Mouse (Mus musculus): ENCODE measurements around the gene Kmt2d. TPM values are rescaled to one million over a fixed set of nuclear protein-coding genes. Genes with fewer than 3 reads are reported as not detected.
"Not testable (repeated sequence)": the region's sequence is repeated elsewhere in the genome, so short reads cannot be mapped to it uniquely, and the experiment has no call there.

The Kmt2d gene
- polyA plus RNA-seq, 1 experiment from 2014 or later = 3.7 TPM

DNA sequence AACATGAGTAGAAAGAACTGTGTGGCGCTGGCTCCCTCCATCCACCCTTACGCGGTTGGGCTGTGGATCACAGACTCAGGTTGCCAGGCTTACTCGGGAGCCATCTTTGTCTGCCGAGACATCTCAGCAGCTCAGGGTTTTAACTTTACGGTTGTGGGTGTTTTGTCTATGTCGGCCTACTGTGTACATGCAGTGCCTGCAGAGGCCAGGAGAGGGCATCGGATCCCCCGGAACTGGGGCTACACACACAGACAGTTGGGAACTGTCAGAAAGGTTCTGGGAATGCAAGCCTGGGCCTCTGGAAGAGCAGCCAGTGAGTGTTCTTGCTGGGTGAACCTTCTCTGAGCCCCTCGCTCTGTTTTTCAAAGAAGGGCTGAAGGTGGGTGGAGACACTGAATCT, 49.6 kb downstream of the Kmt2d start:
- 63% methylated on average over 10 of the region's 10 CpGs for WGBS (ENCODE audit: insufficient replicate concordance)
- H3K27me3 ChIP-seq = no peaks in the 10 kb centered on the region
- no peak overlapping the region for H3K9ac ChIP-seq
- H3K4me3 ChIP-seq (replicated peaks) = no peak overlapping the region
- H3K4me1 ChIP-seq (replicated peaks) = peaks cover 30% of the 10 kb centered on the region
- H3K36me3 ChIP-seq (replicated peaks) = peaks cover 94% of the 10 kb centered on the region
- ATAC-seq (ENCODE audit: insufficient read depth) = no peak
- H3K4me2 ChIP-seq = no peak overlapping the region
- H3K27ac ChIP-seq (replicated peaks) = no peak overlapping the region
- H3K9me3 ChIP-seq (replicated peaks) = no peaks in the 10 kb centered on the region

DNA sequence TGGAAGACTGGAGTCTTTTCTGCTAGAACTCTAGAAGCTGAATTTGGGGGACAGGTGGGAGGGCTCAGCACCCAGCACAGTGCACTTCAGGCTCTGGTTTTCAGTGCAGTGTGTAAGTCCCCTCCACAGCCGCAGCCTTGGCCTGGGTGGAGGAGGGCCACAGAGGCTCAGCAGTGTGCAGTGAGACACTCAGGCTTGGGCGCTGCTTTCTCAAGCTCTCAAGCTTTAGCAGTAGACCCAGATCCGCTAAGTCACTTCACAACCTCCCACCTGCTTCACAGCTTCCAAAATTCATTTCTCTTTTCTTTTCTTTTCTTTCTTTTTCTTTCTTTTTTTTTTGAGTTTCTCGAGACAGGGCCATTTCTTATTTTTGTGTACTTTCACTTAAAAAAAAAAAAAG, 50.1 kb downstream of the Kmt2d start:
- Histone ChIP-seq H3K9ac (no peak overlapping the region), H3K4me1 (replicated peaks) (peaks cover 25% of the 10 kb centered on the region), H3K27ac (replicated peaks) (no peak overlapping the region), H3K36me3 (replicated peaks) (peaks cover 98% of the 10 kb centered on the region), H3K9me3 (replicated peaks) (no peaks in the 10 kb centered on the region), H3K4me3 (replicated peaks) (no peak overlapping the region), H3K27me3 (no peaks in the 10 kb centered on the region), H3K4me2 (no peak overlapping the region)
- no peak for ATAC-seq (ENCODE audit: insufficient read depth)
- 86% methylated on average over 4 of the region's 4 CpGs for WGBS (ENCODE audit: insufficient replicate concordance)

GRCm38 (mm10) chr15:98818171-98818570, 52.8 kb downstream of the Kmt2d start:
- no peak overlapping the region for H3K27ac ChIP-seq (replicated peaks)
- no peaks in the 10 kb centered on the region for H3K27me3 ChIP-seq
- no peak overlapping the region for H3K4me2 ChIP-seq
- no peak overlapping the region for H3K4me3 ChIP-seq (replicated peaks)
- WGBS (ENCODE audit: insufficient replicate concordance) = 89% methylated on average over 7 of the region's 7 CpGs
- 0 out of 2 replicates have a peak, but pooled peaks cover 3% of the 10 kb centered on the region for H3K4me1 ChIP-seq (replicated peaks)
- H3K9me3 ChIP-seq (replicated peaks) = no peaks in the 10 kb centered on the region
- H3K36me3 ChIP-seq (replicated peaks) = peaks cover 98% of the 10 kb centered on the region
- no peak for ATAC-seq (ENCODE audit: insufficient read depth)
- H3K9ac ChIP-seq = no peak overlapping the region

DNA sequence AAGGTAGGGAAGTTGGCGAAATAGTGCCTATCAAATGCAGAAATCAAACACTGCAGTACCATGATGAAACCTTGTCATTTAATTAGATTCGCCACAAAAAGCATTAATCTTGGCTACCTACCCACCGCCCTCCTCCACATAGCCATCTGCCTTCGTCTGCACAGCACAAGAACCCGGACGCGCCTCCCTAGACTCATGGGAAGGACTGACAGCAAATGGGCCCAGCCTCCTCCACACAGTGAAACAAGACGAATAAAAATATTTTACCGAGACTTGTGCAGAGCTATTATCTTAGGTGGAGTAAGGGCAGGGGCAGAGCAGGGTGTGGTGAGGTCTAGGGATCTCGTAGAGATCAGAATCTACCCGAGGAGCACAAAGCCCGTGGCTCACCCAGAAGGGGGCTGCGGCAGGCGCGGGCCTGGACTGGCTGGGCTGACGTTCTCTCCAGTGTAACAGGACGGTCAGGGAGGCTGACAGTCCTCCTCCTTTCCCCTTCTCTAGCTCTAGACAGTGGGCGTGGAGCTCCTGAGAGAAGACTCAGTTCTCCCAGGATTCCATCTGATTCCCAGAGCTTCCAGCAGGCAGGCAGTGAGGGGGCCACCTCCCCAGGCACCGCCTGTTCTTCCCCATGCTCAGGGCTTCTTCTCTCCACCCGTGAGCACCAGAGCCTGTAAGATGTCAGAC, 58.1 kb downstream of the Kmt2d start:
- peaks cover 74% of the 10 kb centered on the region for H3K36me3 ChIP-seq (replicated peaks)

DNA sequence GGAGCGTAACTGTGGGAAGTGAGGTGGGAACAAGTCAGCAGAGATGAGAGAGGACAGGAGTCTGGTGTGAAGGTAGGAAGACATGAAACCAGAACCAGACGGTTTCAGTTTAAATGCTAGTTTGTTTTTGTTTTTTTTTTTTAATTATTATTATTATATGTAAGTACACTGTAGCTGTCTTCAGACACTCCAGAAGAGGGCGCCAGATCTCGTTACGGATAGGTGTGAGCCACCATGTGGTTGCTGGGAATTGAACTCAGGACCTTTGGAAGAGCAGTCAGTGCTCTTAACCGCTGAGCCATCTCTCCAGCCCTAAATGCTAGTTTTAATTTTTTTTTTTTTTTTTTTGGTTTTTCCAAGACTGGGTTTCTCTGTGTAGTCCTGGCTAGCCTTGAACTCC, 60.8 kb downstream of the Kmt2d start:
- not testable (repeated sequence) for H3K9me3 ChIP-seq (replicated peaks); H3K4me2 ChIP-seq; ATAC-seq (ENCODE audit: insufficient read depth); H3K27ac ChIP-seq (replicated peaks); H3K9ac ChIP-seq; H3K4me3 ChIP-seq (replicated peaks)
- Histone ChIP-seq H3K27me3 (peaks cover 56% of the 10 kb centered on the region), H3K4me1 (replicated peaks) (peaks cover 31% of the 10 kb centered on the region), H3K36me3 (replicated peaks) (peaks cover 48% of the 10 kb centered on the region)
- WGBS (ENCODE audit: insufficient replicate concordance) = 62% methylated on average over 6 of the region's 6 CpGs

More for the DNA sequence above, 58.1 kb downstream of the Kmt2d start:
- no peak for ATAC-seq (ENCODE audit: insufficient read depth)
- Histone ChIP-seq H3K27ac (replicated peaks) (no peak overlapping the region), H3K4me2 (no peak overlapping the region), H3K27me3 (peaks cover 30% of the 10 kb centered on the region), H3K4me1 (replicated peaks) (peaks cover 4% of the 10 kb centered on the region), H3K4me3 (replicated peaks) (no peak overlapping the region), H3K9ac (no peak overlapping the region), H3K9me3 (replicated peaks) (no peaks in the 10 kb centered on the region)
- WGBS (ENCODE audit: insufficient replicate concordance) = 77% methylated on average over 20 of the region's 20 CpGs

DNA sequence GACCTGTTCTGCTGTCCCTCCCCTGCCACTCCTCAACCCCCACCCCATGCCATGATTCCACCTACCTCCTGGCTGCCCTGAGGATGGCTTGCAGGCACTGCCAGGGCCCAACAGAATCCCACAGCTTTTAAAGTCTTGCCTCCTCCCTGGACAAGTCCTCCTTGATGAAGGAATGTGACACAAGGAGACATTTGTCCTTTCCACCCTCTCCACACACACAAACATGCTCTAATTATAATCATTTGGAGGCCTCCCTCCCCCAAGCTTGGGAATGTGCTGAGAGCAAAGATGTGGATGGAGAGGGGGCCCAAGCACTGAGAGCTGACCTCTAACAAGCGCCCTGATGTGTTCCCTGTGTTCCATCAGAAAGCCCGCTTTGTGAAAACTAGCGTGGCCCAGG, 61.6 kb downstream of the Kmt2d start, which contains the start of gene Ddn:
Ddn (minus strand) TSS at position 101 of the 400 bp plus-strand sequence.
- H3K4me3 ChIP-seq (replicated peaks) = no peak within 1 kb of the TSS
- peak within 1 kb of the TSS; percentile 62; the same call in 1 of the 2 replicates for H3K4me2 ChIP-seq

GRCm38 (mm10) chr15:98808651-98809134, 62.3 kb downstream of the Kmt2d start:
- Histone ChIP-seq H3K9ac (no peak overlapping the region), H3K9me3 (replicated peaks) (no peaks in the 10 kb centered on the region), H3K4me1 (replicated peaks) (peaks cover 43% of the 10 kb centered on the region), H3K4me2 (no peak overlapping the region), H3K36me3 (replicated peaks) (peaks cover 33% of the 10 kb centered on the region), H3K27me3 (peaks cover 72% of the 10 kb centered on the region), H3K27ac (replicated peaks) (no peak overlapping the region), H3K4me3 (replicated peaks) (no peak overlapping the region)
- WGBS (ENCODE audit: insufficient replicate concordance) = 14% methylated on average over 6 of the region's 6 CpGs
- ATAC-seq (ENCODE audit: insufficient read depth) = no peak

More for the DNA sequence above, 61.6 kb downstream of the Kmt2d start, which contains the start of gene Ddn:
- 59% methylated on average over 3 of the region's 3 CpGs for WGBS (ENCODE audit: insufficient replicate concordance)
- no peaks in the 10 kb centered on the region for H3K9me3 ChIP-seq (replicated peaks)
- H3K4me1 ChIP-seq (replicated peaks) = peaks cover 36% of the 10 kb centered on the region
- peaks cover 40% of the 10 kb centered on the region for H3K36me3 ChIP-seq (replicated peaks)
- H3K9ac ChIP-seq = no peak within 1 kb of the TSS
- H3K27ac ChIP-seq (replicated peaks) = no peak within 1 kb of the TSS
- no peak for ATAC-seq (ENCODE audit: insufficient read depth)
- H3K27me3 ChIP-seq = peaks cover 65% of the 10 kb centered on the region

GRCm38 (mm10) chr15:98807895-98808650, 62.9 kb downstream of the Kmt2d start:
- Histone ChIP-seq H3K4me3 (replicated peaks) (peak overlapping the region; percentile 39; the same call in 1 of the 2 replicates), H3K27ac (replicated peaks) (no peak overlapping the region)
- 1% methylated on average over 34 of the region's 34 CpGs for WGBS (ENCODE audit: insufficient replicate concordance)

GRCm38 (mm10) chr15:98806809-98807770, 63.9 kb downstream of the Kmt2d start:
- H3K27me3 ChIP-seq = peaks cover 88% of the 10 kb centered on the region

More at GRCm38 (mm10) chr15:98807895-98808650, 62.9 kb downstream of the Kmt2d start:
- Histone ChIP-seq H3K36me3 (replicated peaks) (peaks cover 27% of the 10 kb centered on the region), H3K4me1 (replicated peaks) (peaks cover 49% of the 10 kb centered on the region), H3K9me3 (replicated peaks) (no peaks in the 10 kb centered on the region), H3K4me2 (peak overlapping the region; percentile 62), H3K9ac (no peak overlapping the region), H3K27me3 (peaks cover 78% of the 10 kb centered on the region)
- no peak for ATAC-seq (ENCODE audit: insufficient read depth)

DNA sequence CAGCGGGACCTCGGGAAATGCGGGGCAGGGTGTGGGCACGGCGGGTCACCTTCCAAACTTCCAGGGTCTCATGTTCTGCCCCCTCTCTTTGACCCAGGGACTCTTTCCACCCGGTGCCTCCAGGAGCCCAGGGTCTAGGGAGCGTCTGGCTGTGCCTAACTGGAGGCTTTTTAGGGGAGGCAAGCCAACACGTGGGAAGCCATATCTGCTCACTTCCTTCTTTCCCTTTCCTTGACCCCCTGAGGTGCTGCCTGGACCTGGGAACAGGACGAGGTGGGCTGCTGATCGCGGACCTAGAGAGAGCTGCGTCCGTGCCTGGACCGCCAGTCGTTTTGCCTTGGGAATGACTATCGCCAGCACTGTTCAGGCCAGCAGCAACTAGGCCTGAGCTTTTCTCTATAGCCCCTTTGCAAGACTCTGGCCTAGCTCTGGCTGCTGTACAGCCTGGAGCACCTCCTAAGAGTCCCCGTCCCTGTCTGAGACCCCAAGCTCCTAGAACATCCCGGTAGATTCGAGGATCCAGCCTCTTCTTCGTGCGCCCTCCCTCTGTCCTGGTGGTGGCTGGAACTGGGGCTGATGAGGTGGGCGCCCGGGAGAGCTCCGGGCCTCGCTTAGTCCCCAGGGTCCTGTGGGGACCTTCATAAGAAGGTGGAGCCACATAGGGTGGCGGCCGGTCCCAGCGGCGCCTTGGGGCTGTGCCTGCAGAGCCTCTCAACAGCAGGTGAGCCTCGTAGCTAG, 64.8 kb downstream of the Kmt2d start:
- 0 out of 2 replicates have a peak overlapping the region, but pooled peaks have one; percentile 6 for H3K9ac ChIP-seq
- peak overlapping the region; percentile 43 for H3K4me3 ChIP-seq (replicated peaks)
- peak overlapping the region; percentile 64 for H3K4me2 ChIP-seq
- H3K27ac ChIP-seq (replicated peaks) = no peak overlapping the region
- no peak for ATAC-seq (ENCODE audit: insufficient read depth)
- H3K27me3 ChIP-seq = peaks cover 96% of the 10 kb centered on the region
- H3K36me3 ChIP-seq (replicated peaks) = peaks cover 9% of the 10 kb centered on the region
- peaks cover 51% of the 10 kb centered on the region for H3K4me1 ChIP-seq (replicated peaks)
- 8% methylated on average over 30 of the region's 30 CpGs for WGBS (ENCODE audit: insufficient replicate concordance)
- H3K9me3 ChIP-seq (replicated peaks) = no peaks in the 10 kb centered on the region

More at GRCm38 (mm10) chr15:98806809-98807770, 63.9 kb downstream of the Kmt2d start:
- 0 out of 2 replicates have a peak overlapping the region, but pooled peaks have one; percentile 6 for H3K9ac ChIP-seq
- 1% methylated on average over 58 of the region's 58 CpGs for WGBS (ENCODE audit: insufficient replicate concordance)
- H3K27ac ChIP-seq (replicated peaks) = no peak overlapping the region
- H3K9me3 ChIP-seq (replicated peaks) = no peaks in the 10 kb centered on the region
- H3K4me1 ChIP-seq (replicated peaks) = peaks cover 51% of the 10 kb centered on the region
- H3K36me3 ChIP-seq (replicated peaks) = peaks cover 17% of the 10 kb centered on the region
- H3K4me3 ChIP-seq (replicated peaks) = peak overlapping the region; percentile 39
- peak overlapping the region; percentile 62 for H3K4me2 ChIP-seq
- peak; percentile 28; the same call in 1 of the 2 replicates for ATAC-seq (ENCODE audit: insufficient read depth)
